Mouse (Mus musculus): Measurements from ENCODE around the gene Oat. TPM values are rescaled to one million over a fixed set of nuclear protein-coding genes. Genes with fewer than 3 reads are reported as not detected.

Oat gene
- total and polyA plus RNA-seq, 2 experiments from 2014 or later, result 105 TPM

DNA sequence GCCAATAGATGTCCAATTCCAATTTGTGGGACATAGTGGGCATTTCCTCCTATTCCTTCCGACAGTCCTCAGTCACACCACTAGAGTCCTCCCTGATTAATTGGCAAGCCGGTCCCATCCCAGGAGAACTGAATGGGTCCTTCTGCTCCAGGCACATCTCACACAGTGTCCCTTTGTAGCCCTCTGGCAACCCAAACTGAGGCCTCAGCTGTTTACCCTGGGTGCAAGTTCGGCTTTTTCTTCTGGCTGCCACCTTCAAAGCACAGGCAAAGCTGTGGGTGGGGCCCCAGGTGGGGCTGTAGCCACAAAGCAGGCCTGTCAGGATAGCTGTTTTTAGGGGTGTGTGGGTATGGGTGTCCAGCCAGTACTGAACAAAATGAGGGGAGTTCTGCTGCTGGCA is 29.1 kb downstream of the Oat start:
- 67% methylated on average over 3 of the region's 3 CpGs for WGBS
- H3K4me2 ChIP-seq (ENCODE audit: low read depth), result no peak overlapping the region
- no peak for ATAC-seq

DNA sequence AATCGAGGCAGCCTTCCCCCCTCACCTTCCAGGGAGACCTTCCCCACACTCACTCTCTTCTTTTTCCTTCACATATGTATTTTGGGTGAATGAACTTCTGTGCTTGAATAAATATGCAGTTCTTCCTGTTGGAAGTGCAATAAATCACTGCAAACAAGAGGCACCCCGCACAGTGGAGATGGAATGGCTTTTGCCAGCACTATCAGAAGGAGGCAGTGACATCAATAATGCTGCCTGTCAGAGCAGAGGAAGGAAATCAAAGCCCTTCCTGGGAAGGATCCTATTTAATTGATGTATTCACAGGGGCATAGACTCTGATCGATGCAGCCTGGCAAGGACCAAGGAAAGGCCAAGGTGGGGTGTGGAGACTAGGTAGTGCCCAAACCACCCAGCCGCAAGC is 33.8 kb downstream of the Oat start:
- TF ChIP-seq CTCF (IDR thresholded peaks at IDR 0.05; ENCODE audit: low read depth), result no peak
- 73% methylated on average over 4 of the region's 4 CpGs for WGBS
- Histone ChIP-seq H3K27ac (ENCODE audit: low read depth, low read length) (no peak overlapping the region), H3K9me3 (ENCODE audit: low read length) (no peaks in the 10 kb centered on the region), H3K9ac (no peak overlapping the region), H3K4me2 (ENCODE audit: low read depth) (no peak overlapping the region), H3K4me3 (ENCODE audit: low read depth, low read length) (no peak overlapping the region), H3K36me3 (ENCODE audit: insufficient read depth) (no peaks in the 10 kb centered on the region), H3K4me1 (ENCODE audit: insufficient read depth) (no peaks in the 10 kb centered on the region), H3K27me3 (ENCODE audit: insufficient read depth, low read length) (no peaks in the 10 kb centered on the region)
- no peak for DNase-seq
- no peak for ATAC-seq

More for the DNA sequence above, 29.1 kb downstream of the Oat start:
- H3K4me3 ChIP-seq (ENCODE audit: low read depth, low read length), result no peak overlapping the region
- no peaks in the 10 kb centered on the region for H3K36me3 ChIP-seq (ENCODE audit: insufficient read depth)
- H3K27ac ChIP-seq (ENCODE audit: low read depth, low read length), result no peak overlapping the region
- no peak for DNase-seq
- no peak for TF ChIP-seq CTCF (IDR thresholded peaks at IDR 0.05; ENCODE audit: low read depth)
- H3K27me3 ChIP-seq (ENCODE audit: insufficient read depth, low read length), result no peaks in the 10 kb centered on the region
- no peaks in the 10 kb centered on the region for H3K9me3 ChIP-seq (ENCODE audit: low read length)
- 0 out of 2 replicates have a peak, but pooled peaks cover 3% of the 10 kb centered on the region for H3K4me1 ChIP-seq (ENCODE audit: insufficient read depth)
- no peak overlapping the region for H3K9ac ChIP-seq

DNA sequence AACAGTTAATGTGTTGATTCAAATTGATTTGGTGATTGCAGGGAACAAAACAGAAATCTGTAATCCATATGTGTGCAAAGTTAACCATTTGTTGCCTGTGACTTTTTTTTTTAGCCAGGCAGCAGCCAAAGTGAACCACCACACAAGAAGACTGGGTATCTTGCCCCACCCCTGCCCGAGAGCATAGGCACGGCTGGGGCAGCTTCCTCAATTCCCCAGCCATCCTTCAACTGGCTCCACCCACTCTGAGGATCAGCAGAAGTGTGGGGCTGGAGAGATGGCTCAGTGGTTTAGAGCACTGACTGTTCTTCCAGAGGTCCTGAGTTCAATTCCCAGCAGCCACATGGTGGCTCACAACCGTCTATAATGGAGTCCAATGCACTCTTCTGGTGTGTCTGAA is 34.6 kb downstream of the Oat start:
- ATAC-seq (no peak), DNase-seq (no peak)
- no peak for TF ChIP-seq CTCF (IDR thresholded peaks at IDR 0.05; ENCODE audit: low read depth)
- H3K4me3 ChIP-seq (ENCODE audit: low read depth, low read length), result no peak overlapping the region
- H3K4me2 ChIP-seq (ENCODE audit: low read depth), result no peak overlapping the region
- H3K36me3 ChIP-seq (ENCODE audit: insufficient read depth), result no peaks in the 10 kb centered on the region
- H3K9me3 ChIP-seq (ENCODE audit: low read length), result no peaks in the 10 kb centered on the region
- no peaks in the 10 kb centered on the region for H3K27me3 ChIP-seq (ENCODE audit: insufficient read depth, low read length)
- H3K4me1 ChIP-seq (ENCODE audit: insufficient read depth), result no peaks in the 10 kb centered on the region
- no peak overlapping the region for H3K9ac ChIP-seq
- WGBS, result 69% methylated on average over 3 of the region's 3 CpGs
- no peak overlapping the region for H3K27ac ChIP-seq (ENCODE audit: low read depth, low read length)

DNA sequence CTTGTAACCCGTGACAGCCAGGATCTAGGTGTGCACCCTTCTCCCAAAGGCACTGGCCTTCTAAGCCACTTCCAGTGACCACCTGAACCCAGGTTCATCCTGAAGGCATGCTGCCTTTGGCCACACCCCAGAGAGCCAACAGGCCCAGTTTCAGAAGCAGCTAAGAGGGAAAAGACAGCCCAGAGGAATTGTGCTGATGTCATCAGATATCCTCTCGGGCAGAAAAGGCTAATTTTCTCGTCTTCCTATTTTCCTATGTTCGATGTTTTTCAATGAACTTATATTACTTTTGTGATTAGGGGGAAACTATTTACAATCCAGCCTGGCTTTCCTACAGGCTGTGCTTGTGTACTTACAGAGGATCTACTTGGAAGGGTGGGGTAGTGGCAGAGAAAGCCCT is 35.6 kb downstream of the Oat start:
- no peaks in the 10 kb centered on the region for H3K36me3 ChIP-seq (ENCODE audit: insufficient read depth)
- DNase-seq, result no peak
- no peaks in the 10 kb centered on the region for H3K9me3 ChIP-seq (ENCODE audit: low read length)
- no peak for ATAC-seq
- TF ChIP-seq CTCF (IDR thresholded peaks at IDR 0.05; ENCODE audit: low read depth), result no peak
- H3K4me2 ChIP-seq (ENCODE audit: low read depth), result no peak overlapping the region
- WGBS, result 85% methylated on average over 4 of the region's 4 CpGs
- H3K4me1 ChIP-seq (ENCODE audit: insufficient read depth), result no peaks in the 10 kb centered on the region
- no peak overlapping the region for H3K27ac ChIP-seq (ENCODE audit: low read depth, low read length)
- no peaks in the 10 kb centered on the region for H3K27me3 ChIP-seq (ENCODE audit: insufficient read depth, low read length)
- H3K4me3 ChIP-seq (ENCODE audit: low read depth, low read length), result no peak overlapping the region
- H3K9ac ChIP-seq, result no peak overlapping the region

DNA sequence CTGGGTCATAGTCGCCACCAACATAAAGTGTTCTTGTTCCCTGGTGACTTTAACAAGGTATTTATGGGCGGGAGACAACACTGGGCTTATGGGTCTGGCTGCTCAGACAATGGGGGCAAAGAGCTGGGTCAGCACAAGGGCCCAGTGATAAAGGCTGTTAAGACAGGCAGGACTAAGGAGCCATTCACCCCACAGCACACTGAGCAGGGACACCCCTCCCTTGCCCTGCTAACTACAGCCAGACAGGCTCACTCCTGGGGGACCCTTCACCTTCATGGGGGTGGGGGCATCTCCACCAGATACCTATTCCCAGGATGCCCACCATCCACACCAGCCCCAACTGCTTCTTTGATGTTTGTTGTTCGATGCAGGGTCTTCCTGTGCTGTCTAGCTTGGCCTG is 47.0 kb downstream of the Oat start:
- 67% methylated on average over 3 of the region's 3 CpGs for WGBS
- no peaks in the 10 kb centered on the region for H3K36me3 ChIP-seq (ENCODE audit: insufficient read depth)
- ATAC-seq, result no peak
- DNase-seq, result no peak
- H3K9ac ChIP-seq, result no peak overlapping the region
- no peaks in the 10 kb centered on the region for H3K9me3 ChIP-seq (ENCODE audit: low read length)
- H3K4me1 ChIP-seq (ENCODE audit: insufficient read depth), result no peaks in the 10 kb centered on the region
- no peak for TF ChIP-seq CTCF (IDR thresholded peaks at IDR 0.05; ENCODE audit: low read depth)
- no peak overlapping the region for H3K27ac ChIP-seq (ENCODE audit: low read depth, low read length)
- H3K4me3 ChIP-seq (ENCODE audit: low read depth, low read length), result no peak overlapping the region
- no peaks in the 10 kb centered on the region for H3K27me3 ChIP-seq (ENCODE audit: insufficient read depth, low read length)
- H3K4me2 ChIP-seq (ENCODE audit: low read depth), result no peak overlapping the region

DNA sequence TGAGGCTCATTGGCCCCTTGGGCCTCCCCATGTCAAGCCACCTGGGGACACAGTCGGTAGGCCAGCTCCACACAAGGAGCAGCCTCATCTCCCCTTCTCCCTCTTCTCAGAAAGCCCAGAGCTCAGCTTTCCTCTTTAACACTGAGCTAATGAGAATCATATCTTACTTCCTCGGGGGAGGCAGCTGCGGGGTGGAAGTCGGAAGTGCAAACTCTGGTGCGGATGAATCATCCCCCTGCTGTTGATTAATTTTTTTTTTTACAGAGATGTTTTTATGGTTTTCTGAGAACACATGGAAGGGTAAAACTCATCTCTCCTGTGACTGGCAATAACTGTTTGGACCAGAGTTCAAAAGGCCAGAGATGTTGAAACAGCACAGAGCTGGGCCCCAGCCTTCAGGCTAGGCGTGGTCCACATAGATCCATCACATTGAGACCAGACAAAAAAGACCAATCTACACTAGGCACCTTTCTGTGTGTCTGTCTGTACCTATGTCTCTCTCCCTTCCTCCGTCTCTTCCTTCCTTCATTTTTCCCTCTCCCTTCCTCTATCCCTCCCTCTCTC is 62.7 kb downstream of the Oat start:
- Histone ChIP-seq H3K9me3 (ENCODE audit: low read length) (no peaks in the 10 kb centered on the region), H3K36me3 (ENCODE audit: insufficient read depth) (no peaks in the 10 kb centered on the region), H3K4me2 (ENCODE audit: low read depth) (no peak overlapping the region), H3K27ac (ENCODE audit: low read depth, low read length) (no peak overlapping the region), H3K27me3 (ENCODE audit: insufficient read depth, low read length) (no peaks in the 10 kb centered on the region), H3K4me3 (ENCODE audit: low read depth, low read length) (no peak overlapping the region), H3K4me1 (ENCODE audit: insufficient read depth) (no peaks in the 10 kb centered on the region), H3K9ac (no peak overlapping the region)
- no peak for TF ChIP-seq CTCF (IDR thresholded peaks at IDR 0.05; ENCODE audit: low read depth)
- no peak for DNase-seq
- 89% methylated on average over 7 of the region's 7 CpGs for WGBS
- no peak for ATAC-seq

DNA sequence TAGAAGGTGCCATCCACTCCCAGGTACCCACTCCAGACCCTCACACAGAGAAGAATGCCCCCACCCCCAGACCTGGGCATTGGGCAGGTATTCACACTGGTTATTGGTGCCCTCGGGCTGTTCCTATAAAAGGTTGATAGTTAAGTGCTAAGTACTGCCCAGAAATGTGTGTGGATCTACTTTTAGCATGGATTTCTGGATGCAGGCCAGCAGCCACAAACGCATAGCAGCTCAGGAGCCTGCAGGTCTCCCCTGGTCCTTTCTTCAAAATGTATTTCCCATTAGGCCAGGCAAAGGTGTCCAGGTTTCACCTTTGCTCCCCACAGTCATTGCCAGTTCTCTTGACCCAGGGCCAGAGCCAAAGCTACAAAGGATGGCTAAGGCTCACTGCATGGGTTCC is 67.1 kb downstream of the Oat start:
- Histone ChIP-seq H3K9ac (no peak overlapping the region), H3K36me3 (ENCODE audit: insufficient read depth) (no peaks in the 10 kb centered on the region), H3K27me3 (ENCODE audit: insufficient read depth, low read length) (no peaks in the 10 kb centered on the region), H3K9me3 (ENCODE audit: low read length) (no peaks in the 10 kb centered on the region), H3K4me2 (ENCODE audit: low read depth) (no peak overlapping the region), H3K27ac (ENCODE audit: low read depth, low read length) (no peak overlapping the region), H3K4me3 (ENCODE audit: low read depth, low read length) (no peak overlapping the region), H3K4me1 (ENCODE audit: insufficient read depth) (no peaks in the 10 kb centered on the region)
- no peak for DNase-seq
- WGBS, result 59% methylated on average over 2 of the region's 2 CpGs
- ATAC-seq, result no peak
- no peak for TF ChIP-seq CTCF (IDR thresholded peaks at IDR 0.05; ENCODE audit: low read depth)

Other genes starting within 250 kb of the Oat start
- gene Nkx1-2, start 23.2 kb upstream of the Oat start, total RNA-seq (2014; rRNA removed), result 0.08 TPM in 1 of 2 replicates, not detected in the other
- gene Nkx1-2, start 23.2 kb upstream of the Oat start, polyA plus RNA-seq (2015; fragmentation: Nextera tagmentation; extraction: Ambion mirVana), result not detected in 2 replicates
- gene Lhpp, start 34.2 kb upstream of the Oat start, total RNA-seq (2014; rRNA removed), result 37.5 and 40.7 TPM in 2 replicates
- gene Lhpp, start 34.2 kb upstream of the Oat start, polyA plus RNA-seq (2015; fragmentation: Nextera tagmentation; extraction: Ambion mirVana), result 50.1 and 53.8 TPM in 2 replicates
- 5.6 and 15.4 TPM in 2 replicates for gene Fam53b, start 237.5 kb upstream of the Oat start, total RNA-seq (2014; rRNA removed)
- gene Fam53b, start 237.5 kb upstream of the Oat start, polyA plus RNA-seq (2015; fragmentation: Nextera tagmentation; extraction: Ambion mirVana), result 5.6 and 5.8 TPM in 2 replicates

Measured in forebrain, postnatal 0 days (tissue).